Mouse (Mus musculus) lung, adult 18-20 months (tissue): ENCODE data around the gene Pold4.

Experiments
- DNase-seq, 2 experiments: peaks; one replicate each; pipeline ENCODE4 v3.0.0; 2022; ENCODE audit warnings: mixed read lengths in 2 of 2

Gene Pold4

DNA sequence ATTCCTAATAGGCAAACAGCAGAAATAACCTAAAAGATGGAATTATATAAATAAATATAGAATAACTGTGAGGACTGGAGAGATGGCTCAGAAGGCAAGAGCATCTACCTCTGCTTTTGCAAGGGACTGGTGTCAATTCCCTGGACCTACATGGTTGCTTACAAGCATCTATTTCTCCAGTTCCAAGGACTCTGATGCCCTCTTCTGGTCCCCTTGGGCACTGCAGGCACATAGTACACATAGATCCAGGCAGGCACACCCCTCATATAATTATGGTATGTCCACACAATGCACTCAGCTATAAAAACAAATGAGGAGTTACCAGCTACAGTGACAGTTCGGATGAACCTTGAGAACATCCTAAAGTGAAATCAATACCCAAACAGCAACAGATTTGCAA is 47.8 kb downstream of the Pold4 start:
- DNase-seq = no peak

DNA sequence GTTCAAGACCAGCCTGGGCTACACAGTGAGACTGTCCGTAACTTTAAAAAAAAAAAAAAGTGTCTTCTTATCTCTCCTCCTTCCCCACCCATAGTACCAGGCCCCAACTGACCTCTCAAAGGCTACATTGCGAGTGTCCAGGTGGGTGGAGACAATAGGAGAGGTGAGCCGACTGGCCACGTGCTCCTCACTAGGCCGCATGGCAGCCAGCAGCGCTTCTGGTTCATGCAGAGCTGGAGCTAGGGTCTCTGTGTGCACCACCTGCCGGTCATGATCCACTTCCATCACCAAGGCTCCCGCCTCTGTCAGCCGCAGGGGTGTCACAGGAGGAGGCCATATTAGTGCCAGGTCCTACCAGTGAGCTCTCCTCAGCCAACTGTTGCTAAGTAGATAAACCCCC is 48.7 kb downstream of the Pold4 start:
- DNase-seq = no peak

DNA sequence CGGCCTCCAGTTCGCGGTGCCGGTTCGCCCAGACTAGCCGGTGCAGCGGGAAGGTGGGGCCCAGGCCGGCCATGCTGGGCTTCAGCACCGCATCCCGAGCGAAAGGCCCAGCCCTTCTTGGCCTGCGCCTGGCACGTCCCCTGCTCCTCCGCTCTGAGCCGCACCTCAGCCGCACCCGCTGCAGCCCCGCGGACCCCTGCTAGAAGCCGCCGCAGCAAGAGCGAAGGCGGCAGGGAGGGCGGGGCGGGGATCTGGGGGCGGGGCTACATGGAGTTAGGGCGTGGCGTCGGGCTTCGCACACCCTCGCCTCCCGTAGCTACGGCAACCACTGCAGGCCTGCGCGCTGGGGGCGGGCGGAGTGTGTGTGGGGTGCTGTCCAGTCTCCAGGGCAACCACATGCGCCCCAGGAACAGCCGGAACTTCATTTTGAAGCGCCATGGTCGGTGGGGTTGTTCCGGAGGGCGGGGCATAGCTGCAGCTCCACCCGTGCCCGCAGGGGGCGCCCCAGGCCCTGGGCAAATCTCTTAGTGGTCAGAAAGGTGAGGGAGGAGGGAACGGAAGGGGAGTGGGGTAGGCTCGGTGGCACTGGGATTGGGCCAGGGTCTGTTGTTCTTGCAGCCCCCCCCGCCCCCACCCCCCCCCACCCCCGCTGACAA is 51.3 kb downstream of the Pold4 start, which contains the start of gene Ankrd13d:
Gene Ankrd13d (minus strand): TSS at position 240 of the 656 bp plus-strand sequence.
- peak; percentile 88 to 90 for DNase-seq
